Mouse (Mus musculus) heart, embryonic 16.5 days (tissue): ENCODE measurements around the gene Plekhn1. TPM values are rescaled to one million over a fixed set of nuclear protein-coding genes. Genes with fewer than 3 reads are reported as not detected.

Experiments used
- ATAC-seq: fragments of 200-750 bp; cut with Nextera tagmentation; replicated peaks from 2 replicates; pipeline ENCODE4 v1.8.0; 2017; ENCODE audit warnings: moderate number of reproducible peaks; ENCODE audit not compliant: insufficient read depth, low FRiP score; ENCODE audit errors: extremely low read depth
- H3K27ac ChIP-seq: fragments of 300-500 bp; sonication (generic); 2 replicates; pipeline ENCODE4 v1.5.1; 2014; ENCODE audit warnings: mild to moderate bottlenecking, low read length, control low read depth, moderate library complexity
- H3K27me3 ChIP-seq: fragments of 300-500 bp; sonication (generic); 2 replicates; pipeline ENCODE4 v1.6.1; 2014; ENCODE audit warnings: low read length, mixed read lengths; ENCODE audit not compliant: control insufficient read depth, insufficient read depth
- H3K36me3 ChIP-seq: fragments of 300-500 bp; sonication (generic); 2 replicates; pipeline ENCODE4 v1.6.1; 2014; ENCODE audit not compliant: control insufficient read depth, insufficient read depth
- H3K4me1 ChIP-seq: fragments of 300-500 bp; sonication (generic); 2 replicates; pipeline ENCODE4 v1.6.1; 2014; ENCODE audit warnings: low read length, mixed read lengths; ENCODE audit not compliant: control insufficient read depth, insufficient read depth
- H3K4me2 ChIP-seq: fragments of 300-500 bp; sonication (generic); 2 replicates; pipeline ENCODE4 v1.6.1; 2014; ENCODE audit warnings: low read depth, mild to moderate bottlenecking, control low read depth, low read length
- H3K4me3 ChIP-seq: fragments of 300-500 bp; sonication (generic); 2 replicates; pipeline ENCODE4 v1.5.1; 2014; ENCODE audit warnings: mild to moderate bottlenecking, control low read depth, low read length
- H3K9ac ChIP-seq: fragments of 300-500 bp; sonication (generic); 2 replicates; pipeline ENCODE4 v1.6.1; 2014; ENCODE audit warnings: low read length, control low read depth
- H3K9me3 ChIP-seq: fragments of 300-500 bp; sonication (generic); replicated peaks from 2 replicates; pipeline ENCODE4 v1.6.1; 2016; ENCODE audit warnings: low read length; ENCODE audit not compliant: control insufficient read depth
- WGBS: fragments of 180-500 bp; shearing (Covaris S2); extraction: QIAGEN DNeasy Blood & Tissue Kit; methylation state at CpG from one replicate; pipeline ENCODE4 v1.1.7; 2014; 5-methylcytosine and 5-hydroxymethylcytosine counted together
- microRNA-seq: library from miRNA; unstranded; fragments of <30 nt; microRNA quantifications from one replicate; pipeline ENCODE4, GENCODE M21; 2017
- polyA plus RNA-seq: library from polyadenylated mRNA; unstranded; fragments of >200 nt; fragmentation: Nextera tagmentation; extraction: Ambion mirVana; gene quantifications from 2 replicates; pipeline ENCODE4 v1.2.1, GENCODE M21; 2015

Gene Plekhn1
- polyA plus RNA-seq, 1 experiment from 2014 or later: 13.8 TPM

DNA sequence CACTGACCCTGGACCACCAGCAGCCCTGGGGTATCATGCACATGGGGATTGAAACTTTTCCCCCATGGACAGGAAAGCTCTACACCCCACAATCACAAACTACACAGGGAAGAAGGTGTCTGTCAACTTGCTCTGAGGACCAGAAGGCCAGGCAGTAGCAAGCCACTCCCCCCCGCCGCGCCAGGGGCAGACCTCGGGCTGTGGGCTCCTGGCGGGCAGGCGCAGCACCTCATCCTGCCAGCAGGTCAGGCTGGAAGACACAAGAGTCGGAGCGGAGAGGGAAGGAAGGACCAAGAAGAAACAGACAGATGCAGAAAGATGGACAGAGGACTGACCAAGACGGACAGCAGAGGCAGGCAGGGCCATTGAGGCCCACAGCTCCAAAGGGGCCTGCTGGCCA, 57.0 kb downstream of the Plekhn1 start:
- WGBS: 91% methylated on average over 9 of the region's 9 CpGs
- no peaks in the 10 kb centered on the region for H3K9me3 ChIP-seq

DNA sequence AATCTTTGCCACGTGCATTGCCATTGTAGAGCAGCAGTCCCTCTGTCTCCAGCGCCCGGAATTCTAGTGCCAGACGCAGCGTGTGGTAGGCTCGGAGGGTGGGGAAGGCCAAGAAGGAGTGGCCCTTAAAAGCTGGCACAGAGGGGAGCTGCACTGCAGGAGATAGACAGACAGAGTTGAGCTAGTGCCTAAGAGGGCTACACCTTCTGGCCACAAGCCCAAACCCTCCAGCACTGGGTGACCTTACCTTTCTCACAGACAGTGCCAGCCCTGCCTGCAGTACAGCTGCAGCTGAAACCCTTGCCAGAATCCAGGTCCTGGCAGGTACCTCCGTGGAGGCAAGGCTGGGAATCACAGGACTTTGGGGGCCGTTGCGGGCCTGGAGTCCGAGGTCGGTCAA, 62.8 kb downstream of the Plekhn1 start:
- Histone ChIP-seq H3K27me3 (no peaks in the 10 kb centered on the region), H3K4me3 (no peak overlapping the region), H3K9me3 (no peaks in the 10 kb centered on the region), H3K36me3 (peaks cover 76% of the 10 kb centered on the region), H3K4me2 (no peak overlapping the region), H3K27ac (no peak overlapping the region), H3K9ac (no peak overlapping the region), H3K4me1 (no peaks in the 10 kb centered on the region)
- no peak for ATAC-seq
- WGBS: 91% methylated on average over 11 of the region's 11 CpGs

More for the DNA sequence above, 57.0 kb downstream of the Plekhn1 start:
- no peak overlapping the region for H3K27ac ChIP-seq
- H3K9ac ChIP-seq: no peak overlapping the region
- no peak overlapping the region for H3K4me3 ChIP-seq
- no peaks in the 10 kb centered on the region for H3K4me1 ChIP-seq
- no peak overlapping the region for H3K4me2 ChIP-seq
- ATAC-seq: no peak
- H3K27me3 ChIP-seq: no peaks in the 10 kb centered on the region
- H3K36me3 ChIP-seq: peaks cover 50% of the 10 kb centered on the region

Small RNAs within 50 kb of the gene (microRNA-seq; reads per million reads assigned to microRNA genes)
- 2.0 reads per million, percentile 4 among the genes with 10 or more reads in this experiment for gene Mir7658

Other genes with a start within 250 kb of the Plekhn1 start
- 8.6 and 9.1 TPM in 2 replicates for gene B3galt6, start 242.2 kb downstream of the Plekhn1 start, polyA plus RNA-seq
- 122 and 128 TPM in 2 replicates for gene Sdf4, start 242.0 kb downstream of the Plekhn1 start, polyA plus RNA-seq
- 0.95 and 1.5 TPM in 2 replicates for gene Tnfrsf4, start 221.0 kb downstream of the Plekhn1 start, polyA plus RNA-seq
- 2.3 and 2.6 TPM in 2 replicates for gene Tnfrsf18, start 208.7 kb downstream of the Plekhn1 start, polyA plus RNA-seq
- gene Ttll10, start 175.4 kb downstream of the Plekhn1 start, polyA plus RNA-seq: 0.33 and 0.37 TPM in 2 replicates
- gene 9430015G10Rik, start 124.9 kb downstream of the Plekhn1 start, polyA plus RNA-seq: 17.3 and 17.4 TPM in 2 replicates
- gene Rnf223, start 104.3 kb downstream of the Plekhn1 start, polyA plus RNA-seq: 0.18 and 0.19 TPM in 2 replicates
- 34.4 and 48.5 TPM in 2 replicates for gene Agrn, start 37.4 kb downstream of the Plekhn1 start, polyA plus RNA-seq
- gene Isg15, start 34.0 kb downstream of the Plekhn1 start, polyA plus RNA-seq: 5.0 and 9.1 TPM in 2 replicates
- 4.2 and 5.6 TPM in 2 replicates for gene AW011738, start 31.6 kb downstream of the Plekhn1 start, polyA plus RNA-seq
- gene Perm1, start 19.0 kb downstream of the Plekhn1 start, polyA plus RNA-seq: 16.3 and 16.8 TPM in 2 replicates
- gene Noc2l, start 1.2 kb upstream of the Plekhn1 start, polyA plus RNA-seq: 37.4 and 38.1 TPM in 2 replicates
- gene Samd11, start 20.8 kb upstream of the Plekhn1 start, polyA plus RNA-seq: 0.26 and 0.60 TPM in 2 replicates
- gene Vmn2r-ps159, start 96.2 kb upstream of the Plekhn1 start, polyA plus RNA-seq: not detected in 2 replicates